Mouse (Mus musculus) cerebellum, postnatal 36 days (tissue): Measurements from ENCODE around the gene Mtm1.
"Not testable (repeated sequence)": the region's sequence is repeated elsewhere in the genome, so short reads cannot be mapped to it uniquely, and the experiment has no call there.

ENCODE experiments used
- DNase-seq, 2 experiments: peaks; one replicate each; pipeline ENCODE4 v3.0.0; 2021 to 2022; ENCODE audit warnings: mixed read lengths in 2 of 2

The Mtm1 gene

GRCm38 (mm10) chrX:71287088-71287487 is 76.5 kb downstream of the Mtm1 start:
- no peak for DNase-seq

- no peak for DNase-seq
These were observed 83.6 kb downstream of the Mtm1 start for GRCm38 (mm10) chrX:71294191-71294590.

- no peak for DNase-seq
These were observed 85.4 kb downstream of the Mtm1 start for GRCm38 (mm10) chrX:71296005-71296404.

- no peak for DNase-seq
These were observed 91.6 kb downstream of the Mtm1 start for GRCm38 (mm10) chrX:71302148-71302547.

DNA sequence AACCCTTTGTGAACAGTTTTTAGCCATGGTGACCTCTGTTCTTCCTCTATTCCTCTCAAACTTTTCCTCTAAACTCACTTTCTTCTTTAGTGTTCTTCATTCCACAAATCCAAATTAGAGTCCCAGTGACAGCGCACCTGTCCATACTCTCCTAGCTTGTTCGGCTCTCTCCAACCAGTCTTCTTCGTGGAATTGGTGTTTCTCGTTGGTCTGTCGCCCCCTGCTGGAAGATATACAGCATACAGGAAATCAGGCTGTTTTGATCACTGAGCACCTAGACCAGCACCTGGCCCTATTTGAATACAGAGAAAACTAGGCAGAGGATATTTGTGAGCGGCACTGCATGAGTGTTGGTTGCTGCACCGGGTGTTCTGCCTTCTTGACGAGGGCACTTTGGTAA is 100.7 kb downstream of the Mtm1 start:
- DNase-seq: peak; percentile 44 to 60

DNA sequence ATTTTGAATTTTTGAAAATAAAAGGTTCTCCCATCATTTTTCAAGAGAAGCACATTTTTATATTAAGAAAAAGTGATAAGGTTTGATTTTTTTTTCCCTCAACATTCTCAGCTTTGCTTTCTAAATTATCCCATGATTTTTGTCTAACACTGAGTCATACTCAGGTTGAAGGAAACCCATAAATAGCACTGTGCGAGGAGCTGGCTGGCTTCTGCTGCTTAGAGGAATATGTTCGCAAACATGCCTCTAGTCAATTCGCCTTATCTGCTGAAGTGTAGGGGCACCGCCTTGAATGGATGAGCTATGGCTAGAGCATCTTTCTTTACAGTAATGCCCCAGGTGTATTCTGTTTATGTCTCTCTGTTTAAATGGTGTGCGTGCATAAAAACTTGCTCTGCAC is 103.8 kb downstream of the Mtm1 start:
- DNase-seq: no peak

DNA sequence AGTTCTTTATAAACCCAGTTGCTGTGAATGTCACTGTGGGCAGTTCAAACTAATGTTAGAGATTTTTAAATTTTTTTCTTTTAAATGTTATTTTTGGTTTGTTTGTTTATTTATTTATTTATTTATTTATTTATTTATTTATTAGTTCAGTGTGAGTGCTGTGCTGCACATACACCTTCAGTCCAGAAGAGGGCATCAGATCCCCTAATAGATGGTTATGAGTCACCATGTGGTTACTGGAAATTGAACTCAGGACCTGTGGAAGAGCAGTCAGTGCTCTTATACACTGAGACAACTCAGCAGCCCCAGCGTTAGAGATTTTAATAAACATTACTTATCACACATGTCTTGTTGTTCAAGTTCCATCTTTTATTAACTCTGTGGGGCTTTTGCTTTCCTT is 141.5 kb downstream of the Mtm1 start:
- DNase-seq: no peak

- DNase-seq: no peak
These were observed 144.8 kb downstream of the Mtm1 start for GRCm38 (mm10) chrX:71355331-71355730.

- not testable (repeated sequence) for DNase-seq
These were observed 151.2 kb downstream of the Mtm1 start for GRCm38 (mm10) chrX:71361793-71362192.

GRCm38 (mm10) chrX:71364062-71364461 is 153.5 kb downstream of the Mtm1 start:
- no peak for DNase-seq

DNA sequence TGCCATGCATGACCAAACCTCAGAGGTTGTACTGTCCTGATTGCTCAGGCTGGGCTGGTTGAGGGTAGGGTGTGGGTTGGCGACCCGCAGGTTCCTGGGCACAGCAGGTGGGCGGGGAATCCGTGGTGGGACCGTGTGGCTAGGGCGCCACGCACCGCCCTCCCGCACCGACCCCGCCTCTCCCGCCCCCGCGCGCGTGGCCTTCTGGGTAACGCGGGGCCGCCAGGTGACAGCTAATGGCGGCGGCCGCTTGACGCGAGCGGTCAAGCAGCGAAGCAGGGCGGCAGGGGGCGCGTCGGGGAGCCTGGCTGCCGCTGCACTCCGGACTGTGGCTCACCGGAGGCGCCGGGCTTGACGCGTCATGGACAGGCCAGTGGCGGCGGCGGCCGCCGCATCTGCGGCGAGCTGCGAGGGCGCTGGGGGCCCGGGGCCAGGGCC is 154.0 kb downstream of the Mtm1 start, which contains the start of gene Mtmr1:
Mtmr1 (plus strand) TSS at position 207 of the 438 bp plus-strand sequence.
- peak; percentile 79 to 85 for DNase-seq

- peak; percentile 43 to 49 for DNase-seq
These were observed 154.4 kb downstream of the Mtm1 start for GRCm38 (mm10) chrX:71365011-71365410.
